Mouse (Mus musculus): ENCODE data around the gene Gabrr2. TPM values are rescaled to one million over a fixed set of nuclear protein-coding genes. Genes with fewer than 3 reads are reported as not detected.

Gene Gabrr2
- 0.11 and 0.28 TPM in 2 replicates for polyA plus RNA-seq (2015; fragmentation: Nextera tagmentation; extraction: Ambion mirVana)

DNA sequence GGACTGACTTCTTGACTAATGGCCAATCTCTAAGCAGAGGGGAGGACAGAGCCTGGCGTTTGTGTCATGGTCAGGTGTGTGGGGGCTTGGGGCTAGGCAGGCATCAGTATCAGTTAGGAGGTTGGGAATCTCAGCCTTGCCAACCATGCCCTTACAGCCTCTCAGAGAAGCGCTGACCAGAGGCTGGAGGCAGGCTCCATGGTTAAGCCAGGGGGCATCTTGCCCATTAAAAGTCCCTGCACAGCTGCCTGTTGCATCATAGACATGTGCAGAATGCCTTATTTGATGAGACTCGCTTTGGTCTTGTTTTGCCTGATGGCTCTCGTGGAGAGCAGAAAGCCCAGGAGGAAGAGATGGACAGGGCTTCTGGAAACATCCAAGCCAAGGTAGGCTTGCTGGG is at the start of gene Gabrr2:
TSS of gene Gabrr2 (plus strand) at position 19 of the 400 bp plus-strand sequence.
- H3K27ac ChIP-seq: no peak within 1 kb of the TSS
- no peaks in the 10 kb centered on the region for H3K9me3 ChIP-seq (replicated peaks)
- H3K9ac ChIP-seq: no peak within 1 kb of the TSS
- no peak within 1 kb of the TSS for H3K4me2 ChIP-seq
- 83% methylated on average over 4 of the region's 4 CpGs for WGBS
- ATAC-seq (replicated peaks; ENCODE audit: insufficient number of reproducible peaks, insufficient read depth, low FRiP score, low read depth): no peak
- H3K36me3 ChIP-seq: no peaks in the 10 kb centered on the region
- H3K4me1 ChIP-seq (replicated peaks): peaks cover 14% of the 10 kb centered on the region
- H3K27me3 ChIP-seq: no peaks in the 10 kb centered on the region
- no peak within 1 kb of the TSS for H3K4me3 ChIP-seq

GRCm38 (mm10) chr4:33018361-33018999 is 44.3 kb upstream of the Gabrr2 start:
- H3K27ac ChIP-seq: no peak overlapping the region
- no peaks in the 10 kb centered on the region for H3K27me3 ChIP-seq
- no peak overlapping the region for H3K9ac ChIP-seq
- ATAC-seq (replicated peaks; ENCODE audit: insufficient number of reproducible peaks, insufficient read depth, low FRiP score, low read depth): no peak; the same call in 1 of the 2 replicates
- no peaks in the 10 kb centered on the region for H3K9me3 ChIP-seq (replicated peaks)
- peaks cover 11% of the 10 kb centered on the region for H3K36me3 ChIP-seq
- WGBS: 45% methylated on average over 9 of the region's 9 CpGs
- no peaks in the 10 kb centered on the region for H3K4me1 ChIP-seq (replicated peaks)
- no peak overlapping the region for H3K4me2 ChIP-seq
- no peak overlapping the region for H3K4me3 ChIP-seq

- 0 out of 2 replicates have a peak, but pooled peaks cover 2% of the 10 kb centered on the region for H3K4me1 ChIP-seq (replicated peaks)
- ATAC-seq (replicated peaks; ENCODE audit: insufficient number of reproducible peaks, insufficient read depth, low FRiP score, low read depth): no peak
- no peak overlapping the region for H3K4me3 ChIP-seq
- no peak overlapping the region for H3K27ac ChIP-seq
- no peaks in the 10 kb centered on the region for H3K9me3 ChIP-seq (replicated peaks)
- H3K9ac ChIP-seq: no peak overlapping the region
- no peak overlapping the region for H3K4me2 ChIP-seq
- 39% methylated on average over 8 of the region's 8 CpGs for WGBS
- no peaks in the 10 kb centered on the region for H3K27me3 ChIP-seq
- peaks cover 2% of the 10 kb centered on the region; the same call in 1 of the 2 replicates for H3K36me3 ChIP-seq
Observed at GRCm38 (mm10) chr4:33024420-33024819, 38.4 kb upstream of the Gabrr2 start.

- no peak overlapping the region for H3K27ac ChIP-seq
- ATAC-seq (replicated peaks; ENCODE audit: insufficient number of reproducible peaks, insufficient read depth, low FRiP score, low read depth): no peak
- no peaks in the 10 kb centered on the region for H3K9me3 ChIP-seq (replicated peaks)
- 0 out of 2 replicates have a peak, but pooled peaks cover 2% of the 10 kb centered on the region for H3K36me3 ChIP-seq
- H3K27me3 ChIP-seq: no peaks in the 10 kb centered on the region
- H3K4me3 ChIP-seq: no peak overlapping the region
- H3K4me1 ChIP-seq (replicated peaks): peaks cover 18% of the 10 kb centered on the region
- 92% methylated on average over 7 of the region's 7 CpGs for WGBS
- H3K4me2 ChIP-seq: no peak overlapping the region
- H3K9ac ChIP-seq: no peak overlapping the region
Observed at GRCm38 (mm10) chr4:33029104-33029503, 33.7 kb upstream of the Gabrr2 start.

- Histone ChIP-seq H3K27me3 (no peaks in the 10 kb centered on the region), H3K4me3 (peak overlapping the region; percentile 84), H3K27ac (peak overlapping the region; percentile 95), H3K36me3 (0 out of 2 replicates have a peak, but pooled peaks cover 6% of the 10 kb centered on the region), H3K9me3 (replicated peaks) (no peaks in the 10 kb centered on the region), H3K4me2 (peak overlapping the region; percentile 72), H3K4me1 (replicated peaks) (peaks cover 16% of the 10 kb centered on the region), H3K9ac (peak overlapping the region; percentile 95)
- WGBS: 3% methylated on average over 54 of the region's 55 CpGs
- peak; percentile 66 for ATAC-seq (replicated peaks; ENCODE audit: insufficient number of reproducible peaks, insufficient read depth, low FRiP score, low read depth)
Observed at GRCm38 (mm10) chr4:33030264-33031194, 32.3 kb upstream of the Gabrr2 start.

DNA sequence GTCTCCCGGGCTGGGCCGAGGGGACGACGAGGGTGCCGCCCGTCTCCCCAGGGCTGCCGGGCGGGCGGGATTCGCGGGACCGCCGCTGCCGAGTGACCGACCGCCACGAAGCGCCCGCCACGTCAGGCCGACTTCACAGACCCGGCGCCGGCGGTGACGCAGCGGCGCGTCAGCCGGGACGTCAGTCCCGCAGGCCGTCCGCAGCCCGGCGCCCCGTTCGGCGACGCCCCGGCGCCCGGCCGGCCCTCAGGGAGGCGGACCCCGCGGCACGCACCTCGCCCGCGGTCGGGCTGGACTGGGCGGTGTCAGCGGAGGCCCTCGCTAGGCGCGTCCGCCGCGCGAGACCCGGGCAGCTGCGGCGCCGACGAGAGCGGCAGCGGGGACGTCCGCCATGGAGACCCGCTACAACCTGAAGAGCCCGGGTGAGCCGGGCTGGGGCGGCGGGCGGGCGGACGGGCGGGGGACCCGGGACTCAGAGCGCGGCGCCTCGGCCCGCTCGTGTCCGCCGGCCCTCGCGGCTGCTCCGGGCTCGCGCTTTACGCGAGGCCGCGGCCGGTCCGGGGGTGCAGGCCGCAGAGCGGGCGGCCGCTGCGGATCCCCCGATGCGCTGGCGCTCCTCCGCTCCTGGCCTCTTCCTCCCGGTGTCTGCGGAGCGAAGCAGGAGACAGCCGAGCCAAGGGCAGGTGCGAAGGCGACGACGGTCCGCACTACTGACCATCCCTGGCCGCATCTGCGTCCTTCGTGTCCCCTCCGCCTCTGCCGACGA is 31.4 kb upstream of the Gabrr2 start, which contains the start of gene Ube2j1:
TSS of gene Ube2j1 (plus strand) at position 222 of the 766 bp plus-strand sequence.
- H3K9me3 ChIP-seq (replicated peaks): no peaks in the 10 kb centered on the region
- ATAC-seq (replicated peaks; ENCODE audit: insufficient number of reproducible peaks, insufficient read depth, low FRiP score, low read depth): peak; percentile 99
- H3K27me3 ChIP-seq: no peaks in the 10 kb centered on the region
- peak within 1 kb of the TSS; percentile 84 for H3K4me3 ChIP-seq
- H3K9ac ChIP-seq: peak within 1 kb of the TSS; percentile 95
- H3K36me3 ChIP-seq: 0 out of 2 replicates have a peak, but pooled peaks cover 9% of the 10 kb centered on the region
- peaks cover 16% of the 10 kb centered on the region for H3K4me1 ChIP-seq (replicated peaks)
- H3K4me2 ChIP-seq: peak within 1 kb of the TSS; percentile 72
- H3K27ac ChIP-seq: peak within 1 kb of the TSS; percentile 95
- under 1% methylated on average over 122 of the region's 123 CpGs for WGBS

DNA sequence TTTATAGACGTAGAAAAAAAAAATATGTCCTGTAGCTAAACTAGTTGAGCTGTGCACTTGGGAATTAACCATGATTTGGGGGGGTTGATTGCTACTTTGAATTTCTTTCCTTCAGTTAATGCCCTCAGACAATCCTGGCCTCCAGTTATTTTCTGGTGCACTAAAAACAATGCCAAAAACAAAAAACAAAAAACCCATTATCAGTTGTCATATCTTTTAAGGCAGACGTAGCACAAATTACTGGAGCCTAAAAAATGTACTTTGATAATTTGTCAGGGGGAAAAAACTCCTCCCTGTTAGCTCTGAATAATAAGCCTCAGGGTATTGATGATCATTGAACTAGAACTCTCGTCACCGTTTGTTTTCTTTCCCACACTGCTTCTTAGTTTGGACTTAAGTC is 30.8 kb upstream of the Gabrr2 start:
- H3K9ac ChIP-seq: peak overlapping the region; percentile 95

DNA sequence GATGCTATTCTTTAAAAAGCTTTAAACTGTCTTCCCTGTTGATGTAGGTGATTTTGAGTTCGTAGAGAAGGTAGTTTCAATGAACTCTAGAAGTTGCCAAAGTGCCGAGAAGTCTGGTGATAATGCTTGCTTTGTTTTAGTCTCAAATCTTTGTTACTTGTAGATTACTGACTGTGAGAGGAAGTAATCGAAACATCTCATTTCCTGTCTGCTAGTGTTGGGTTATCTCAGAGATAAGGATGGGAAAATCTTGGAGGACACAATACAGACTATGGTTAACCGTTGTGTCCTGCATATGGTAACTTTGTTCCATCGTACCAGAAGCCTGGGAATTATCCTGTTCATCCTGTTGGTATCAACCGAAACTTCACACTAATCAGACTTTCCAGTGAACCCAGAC is 29.3 kb upstream of the Gabrr2 start:
- Histone ChIP-seq H3K27me3 (no peaks in the 10 kb centered on the region), H3K9me3 (replicated peaks) (no peaks in the 10 kb centered on the region), H3K9ac (no peak overlapping the region), H3K36me3 (peaks cover 15% of the 10 kb centered on the region), H3K4me3 (no peak overlapping the region), H3K4me1 (replicated peaks) (peaks cover 16% of the 10 kb centered on the region), H3K4me2 (no peak overlapping the region), H3K27ac (no peak overlapping the region)
- 53% methylated on average over 6 of the region's 6 CpGs for WGBS
- no peak for ATAC-seq (replicated peaks; ENCODE audit: insufficient number of reproducible peaks, insufficient read depth, low FRiP score, low read depth)

More for the DNA sequence above, 30.8 kb upstream of the Gabrr2 start:
- Histone ChIP-seq H3K9me3 (replicated peaks) (no peaks in the 10 kb centered on the region), H3K27ac (peak overlapping the region; percentile 95; the same call in 1 of the 2 replicates), H3K36me3 (0 out of 2 replicates have a peak, but pooled peaks cover 10% of the 10 kb centered on the region), H3K4me1 (replicated peaks) (peaks cover 16% of the 10 kb centered on the region), H3K4me3 (peak overlapping the region; percentile 84), H3K27me3 (no peaks in the 10 kb centered on the region), H3K4me2 (peak overlapping the region; percentile 72)
- ATAC-seq (replicated peaks; ENCODE audit: insufficient number of reproducible peaks, insufficient read depth, low FRiP score, low read depth): no peak
- 32% methylated on average over 4 of the region's 4 CpGs for WGBS

DNA sequence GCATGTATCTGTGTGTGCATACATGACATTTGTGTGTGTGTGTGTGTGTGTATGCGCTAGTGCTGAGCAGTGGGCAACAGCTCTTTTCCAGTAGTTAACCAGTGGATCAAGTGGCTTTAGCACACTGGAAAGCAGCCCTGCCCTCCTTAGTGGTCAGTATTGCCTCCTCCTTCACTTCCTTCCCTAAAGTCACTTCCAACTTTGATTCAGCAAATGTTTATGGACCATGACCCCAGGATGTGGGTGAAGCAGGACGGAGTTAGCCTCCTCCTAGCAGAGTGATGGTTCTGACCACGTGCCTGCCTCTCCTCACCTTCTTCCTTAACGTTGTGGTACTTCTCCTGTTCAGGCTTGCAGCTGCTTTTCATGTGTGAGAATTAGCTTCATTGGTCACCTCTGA is 23.0 kb upstream of the Gabrr2 start:
- Histone ChIP-seq H3K27me3 (no peaks in the 10 kb centered on the region), H3K36me3 (peaks cover 65% of the 10 kb centered on the region), H3K4me1 (replicated peaks) (no peaks in the 10 kb centered on the region), H3K4me2 (no peak overlapping the region), H3K4me3 (no peak overlapping the region), H3K9ac (no peak overlapping the region), H3K27ac (no peak overlapping the region), H3K9me3 (replicated peaks) (no peaks in the 10 kb centered on the region)
- 81% methylated on average over 4 of the region's 4 CpGs for WGBS
- ATAC-seq (replicated peaks; ENCODE audit: insufficient number of reproducible peaks, insufficient read depth, low FRiP score, low read depth): no peak

DNA sequence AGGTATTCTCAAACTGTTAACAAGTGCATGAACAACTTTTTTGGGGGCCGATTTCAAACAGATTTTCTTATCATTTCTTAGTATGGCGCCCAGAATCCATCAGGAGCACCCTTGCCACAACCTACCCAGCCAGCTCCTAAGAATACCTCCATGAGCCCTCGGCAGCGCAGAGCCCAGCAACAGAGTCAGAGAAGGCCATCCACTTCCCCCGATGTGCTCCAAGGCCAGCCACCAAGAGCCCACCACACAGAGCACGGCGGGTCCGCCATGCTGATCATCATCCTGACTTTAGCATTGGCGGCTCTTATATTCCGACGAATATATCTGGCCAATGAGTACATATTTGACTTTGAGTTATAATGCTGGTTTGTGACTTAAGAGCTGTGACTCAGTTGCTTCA is 13.2 kb upstream of the Gabrr2 start:
- no peaks in the 10 kb centered on the region for H3K4me1 ChIP-seq (replicated peaks)
- no peak overlapping the region for H3K4me2 ChIP-seq
- no peak for ATAC-seq (replicated peaks; ENCODE audit: insufficient number of reproducible peaks, insufficient read depth, low FRiP score, low read depth)
- no peaks in the 10 kb centered on the region for H3K9me3 ChIP-seq (replicated peaks)
- peaks cover 66% of the 10 kb centered on the region for H3K36me3 ChIP-seq
- H3K4me3 ChIP-seq: no peak overlapping the region
- H3K27ac ChIP-seq: no peak overlapping the region
- WGBS: 91% methylated on average over 11 of the region's 11 CpGs
- no peak overlapping the region for H3K9ac ChIP-seq
- no peaks in the 10 kb centered on the region for H3K27me3 ChIP-seq

GRCm38 (mm10) chr4:33052055-33052454 is 10.7 kb upstream of the Gabrr2 start:
- Histone ChIP-seq H3K4me2 (no peak overlapping the region), H3K36me3 (peaks cover 43% of the 10 kb centered on the region), H3K9ac (no peak overlapping the region), H3K27ac (no peak overlapping the region), H3K4me1 (replicated peaks) (no peaks in the 10 kb centered on the region), H3K9me3 (replicated peaks) (no peaks in the 10 kb centered on the region), H3K27me3 (no peaks in the 10 kb centered on the region), H3K4me3 (no peak overlapping the region)
- ATAC-seq (replicated peaks; ENCODE audit: insufficient number of reproducible peaks, insufficient read depth, low FRiP score, low read depth): no peak
- WGBS: 91% methylated on average over 3 of the region's 3 CpGs

All from heart, embryonic 15.5 days (tissue).